Mouse (Mus musculus): ENCODE results near the gene Hspa12b. TPM values are rescaled to one million over a fixed set of nuclear protein-coding genes. Genes with fewer than 3 reads are reported as not detected.
A peak's percentile ranks its signal among the peaks of the same experiment; 100 is the strongest.

Hspa12b gene
- polyA plus RNA-seq, 1 experiment from 2014 or later: 0.65 TPM

GRCm38 (mm10) chr2:131187602-131187922 is 60.5 kb downstream of the Hspa12b start:
- ATAC-seq: no peak
- Histone ChIP-seq H3K9ac (replicated peaks) (peak overlapping the region; percentile 78), H3K4me2 (ENCODE audit: low read depth, low read length) (peak overlapping the region; percentile 86), H3K4me3 (ENCODE audit: low read depth, low read length) (peak overlapping the region; percentile 74), H3K36me3 (replicated peaks; ENCODE audit: insufficient read depth, low read length) (peaks cover 35% of the 10 kb centered on the region), H3K27me3 (ENCODE audit: insufficient read depth, low read length) (no peaks in the 10 kb centered on the region), H3K9me3 (ENCODE audit: low read length) (no peaks in the 10 kb centered on the region), H3K4me1 (ENCODE audit: insufficient read depth) (peaks cover 37% of the 10 kb centered on the region), H3K27ac (ENCODE audit: low read depth) (peak overlapping the region; percentile 85)
- WGBS (ENCODE audit: insufficient replicate concordance): 42% methylated on average over 3 of the region's 3 CpGs
- no peak for DNase-seq
- TF ChIP-seq EP300 (IDR thresholded peaks at IDR 0.05; ENCODE audit: low read depth) (no peak), CTCF (IDR thresholded peaks at IDR 0.05; ENCODE audit: low read depth) (no peak)

GRCm38 (mm10) chr2:131188311-131188710 is 61.2 kb downstream of the Hspa12b start:
- ATAC-seq (no peak), DNase-seq (no peak)
- TF ChIP-seq CTCF (IDR thresholded peaks at IDR 0.05; ENCODE audit: low read depth) (peak; percentile 59), EP300 (IDR thresholded peaks at IDR 0.05; ENCODE audit: low read depth) (peak; percentile 34; the same call in 1 of the 2 replicates)
- Histone ChIP-seq H3K36me3 (replicated peaks; ENCODE audit: insufficient read depth, low read length) (peaks cover 43% of the 10 kb centered on the region), H3K4me1 (ENCODE audit: insufficient read depth) (peaks cover 37% of the 10 kb centered on the region), H3K9ac (replicated peaks) (peak overlapping the region; percentile 78), H3K27ac (ENCODE audit: low read depth) (peak overlapping the region; percentile 85), H3K4me3 (ENCODE audit: low read depth, low read length) (peak overlapping the region; percentile 74), H3K9me3 (ENCODE audit: low read length) (no peaks in the 10 kb centered on the region), H3K4me2 (ENCODE audit: low read depth, low read length) (peak overlapping the region; percentile 86), H3K27me3 (ENCODE audit: insufficient read depth, low read length) (no peaks in the 10 kb centered on the region)
- 77% methylated on average over 5 of the region's 5 CpGs for WGBS (ENCODE audit: insufficient replicate concordance)

- H3K27ac ChIP-seq (ENCODE audit: low read depth): peak overlapping the region; percentile 85
- peak; percentile 32 for DNase-seq
- peak; percentile 31; the same call in 1 of the 2 replicates for ATAC-seq
- H3K4me3 ChIP-seq (ENCODE audit: low read depth, low read length): peak overlapping the region; percentile 74
- no peaks in the 10 kb centered on the region for H3K27me3 ChIP-seq (ENCODE audit: insufficient read depth, low read length)
- TF ChIP-seq EP300 (IDR thresholded peaks at IDR 0.05; ENCODE audit: low read depth): peak; percentile 94
- TF ChIP-seq CTCF (IDR thresholded peaks at IDR 0.05; ENCODE audit: low read depth): no peak
- H3K9ac ChIP-seq (replicated peaks): peak overlapping the region; percentile 78
- no peaks in the 10 kb centered on the region for H3K9me3 ChIP-seq (ENCODE audit: low read length)
- peaks cover 37% of the 10 kb centered on the region for H3K4me1 ChIP-seq (ENCODE audit: insufficient read depth)
- H3K4me2 ChIP-seq (ENCODE audit: low read depth, low read length): peak overlapping the region; percentile 86
- H3K36me3 ChIP-seq (replicated peaks; ENCODE audit: insufficient read depth, low read length): peaks cover 57% of the 10 kb centered on the region
- WGBS (ENCODE audit: insufficient replicate concordance): 37% methylated on average over 5 of the region's 5 CpGs
Measured at GRCm38 (mm10) chr2:131189521-131190309, 62.6 kb downstream of the Hspa12b start.

- H3K9ac ChIP-seq (replicated peaks): peak overlapping the region; percentile 78; the same call in 1 of the 2 replicates
- H3K27me3 ChIP-seq (ENCODE audit: insufficient read depth, low read length): no peaks in the 10 kb centered on the region
- H3K9me3 ChIP-seq (ENCODE audit: low read length): no peaks in the 10 kb centered on the region
- no peak for ATAC-seq
- WGBS (ENCODE audit: insufficient replicate concordance): 77% methylated on average over 10 of the region's 10 CpGs
- peak overlapping the region; percentile 86 for H3K4me2 ChIP-seq (ENCODE audit: low read depth, low read length)
- H3K4me3 ChIP-seq (ENCODE audit: low read depth, low read length): peak overlapping the region; percentile 74; the same call in 1 of the 2 replicates
- peak overlapping the region; percentile 85 for H3K27ac ChIP-seq (ENCODE audit: low read depth)
- no peak for TF ChIP-seq CTCF (IDR thresholded peaks at IDR 0.05; ENCODE audit: low read depth)
- TF ChIP-seq EP300 (IDR thresholded peaks at IDR 0.05; ENCODE audit: low read depth): no peak
- no peak for DNase-seq
- H3K4me1 ChIP-seq (ENCODE audit: insufficient read depth): peaks cover 37% of the 10 kb centered on the region
- peaks cover 61% of the 10 kb centered on the region for H3K36me3 ChIP-seq (replicated peaks; ENCODE audit: insufficient read depth, low read length)
Measured at GRCm38 (mm10) chr2:131190344-131191004, 63.4 kb downstream of the Hspa12b start.

- ATAC-seq: no peak
- Histone ChIP-seq H3K27ac (ENCODE audit: low read depth) (no peak overlapping the region; the same call in 1 of the 2 replicates), H3K27me3 (ENCODE audit: insufficient read depth, low read length) (no peaks in the 10 kb centered on the region), H3K36me3 (replicated peaks; ENCODE audit: insufficient read depth, low read length) (peaks cover 64% of the 10 kb centered on the region), H3K9ac (replicated peaks) (no peak overlapping the region), H3K9me3 (ENCODE audit: low read length) (no peaks in the 10 kb centered on the region), H3K4me3 (ENCODE audit: low read depth, low read length) (no peak overlapping the region), H3K4me1 (ENCODE audit: insufficient read depth) (peaks cover 35% of the 10 kb centered on the region), H3K4me2 (ENCODE audit: low read depth, low read length) (0 out of 2 replicates have a peak overlapping the region, but pooled peaks have one; percentile 86)
- no peak for DNase-seq
- WGBS (ENCODE audit: insufficient replicate concordance): 62% methylated on average over 7 of the region's 7 CpGs
- TF ChIP-seq EP300 (IDR thresholded peaks at IDR 0.05; ENCODE audit: low read depth) (no peak), CTCF (IDR thresholded peaks at IDR 0.05; ENCODE audit: low read depth) (no peak)
Measured at GRCm38 (mm10) chr2:131191005-131191390, 63.9 kb downstream of the Hspa12b start.

Other genes starting within 250 kb of the Hspa12b start
- 6.6 and 8.9 TPM in 2 replicates for gene 4930402H24Rik, start 220.9 kb upstream of the Hspa12b start, polyA plus RNA-seq (2015; fragmentation: Nextera tagmentation; extraction: Ambion mirVana)
- gene Atrn, start 220.8 kb upstream of the Hspa12b start, polyA plus RNA-seq (2015; fragmentation: Nextera tagmentation; extraction: Ambion mirVana): 4.3 and 6.3 TPM in 2 replicates
- 0.07 and 0.26 TPM in 2 replicates for gene Gfra4, start 84.2 kb upstream of the Hspa12b start, polyA plus RNA-seq (2015; fragmentation: Nextera tagmentation; extraction: Ambion mirVana)
- gene Adam33, start 63.5 kb upstream of the Hspa12b start, polyA plus RNA-seq (2015; fragmentation: Nextera tagmentation; extraction: Ambion mirVana): 1.2 TPM in 2 replicates
- 1.9 and 2.0 TPM in 2 replicates for gene Siglec1, start 40.5 kb upstream of the Hspa12b start, polyA plus RNA-seq (2015; fragmentation: Nextera tagmentation; extraction: Ambion mirVana)
- gene Gm11037, start 6.2 kb downstream of the Hspa12b start, polyA plus RNA-seq (2015; fragmentation: Nextera tagmentation; extraction: Ambion mirVana): not detected in 2 replicates
- gene 1700037H04Rik, start 32.8 kb downstream of the Hspa12b start, polyA plus RNA-seq (2015; fragmentation: Nextera tagmentation; extraction: Ambion mirVana): 58.1 and 61.6 TPM in 2 replicates
- 4.2 and 4.8 TPM in 2 replicates for gene Cenpb, start 52.8 kb downstream of the Hspa12b start, polyA plus RNA-seq (2015; fragmentation: Nextera tagmentation; extraction: Ambion mirVana)
- 67.6 and 77.7 TPM in 2 replicates for gene Cdc25b, start 59.7 kb downstream of the Hspa12b start, polyA plus RNA-seq (2015; fragmentation: Nextera tagmentation; extraction: Ambion mirVana)
- gene Spef1, start 60.0 kb downstream of the Hspa12b start, polyA plus RNA-seq (2015; fragmentation: Nextera tagmentation; extraction: Ambion mirVana): 0.59 and 0.65 TPM in 2 replicates
- 19.5 TPM in 2 replicates for gene Ap5s1, start 79.8 kb downstream of the Hspa12b start, polyA plus RNA-seq (2015; fragmentation: Nextera tagmentation; extraction: Ambion mirVana)
- gene Mavs, start 106.8 kb downstream of the Hspa12b start, polyA plus RNA-seq (2015; fragmentation: Nextera tagmentation; extraction: Ambion mirVana): 21.2 and 22.1 TPM in 2 replicates
- gene Pank2, start 135.2 kb downstream of the Hspa12b start, polyA plus RNA-seq (2015; fragmentation: Nextera tagmentation; extraction: Ambion mirVana): 17.2 and 21.3 TPM in 2 replicates
- 0.50 and 0.94 TPM in 2 replicates for gene Rnf24, start 225.6 kb downstream of the Hspa12b start, polyA plus RNA-seq (2015; fragmentation: Nextera tagmentation; extraction: Ambion mirVana)

Measured in liver, postnatal 0 days (tissue).